Mouse (Mus musculus) forelimb bud, embryonic 11.5 days (tissue): ENCODE results near the gene Epn3.

Experiments
- DNase-seq: peaks from one replicate; pipeline ENCODE4 v3.0.0-alpha.2; 2012; ENCODE audit warnings: low read depth, low spot score

The Epn3 gene

DNA sequence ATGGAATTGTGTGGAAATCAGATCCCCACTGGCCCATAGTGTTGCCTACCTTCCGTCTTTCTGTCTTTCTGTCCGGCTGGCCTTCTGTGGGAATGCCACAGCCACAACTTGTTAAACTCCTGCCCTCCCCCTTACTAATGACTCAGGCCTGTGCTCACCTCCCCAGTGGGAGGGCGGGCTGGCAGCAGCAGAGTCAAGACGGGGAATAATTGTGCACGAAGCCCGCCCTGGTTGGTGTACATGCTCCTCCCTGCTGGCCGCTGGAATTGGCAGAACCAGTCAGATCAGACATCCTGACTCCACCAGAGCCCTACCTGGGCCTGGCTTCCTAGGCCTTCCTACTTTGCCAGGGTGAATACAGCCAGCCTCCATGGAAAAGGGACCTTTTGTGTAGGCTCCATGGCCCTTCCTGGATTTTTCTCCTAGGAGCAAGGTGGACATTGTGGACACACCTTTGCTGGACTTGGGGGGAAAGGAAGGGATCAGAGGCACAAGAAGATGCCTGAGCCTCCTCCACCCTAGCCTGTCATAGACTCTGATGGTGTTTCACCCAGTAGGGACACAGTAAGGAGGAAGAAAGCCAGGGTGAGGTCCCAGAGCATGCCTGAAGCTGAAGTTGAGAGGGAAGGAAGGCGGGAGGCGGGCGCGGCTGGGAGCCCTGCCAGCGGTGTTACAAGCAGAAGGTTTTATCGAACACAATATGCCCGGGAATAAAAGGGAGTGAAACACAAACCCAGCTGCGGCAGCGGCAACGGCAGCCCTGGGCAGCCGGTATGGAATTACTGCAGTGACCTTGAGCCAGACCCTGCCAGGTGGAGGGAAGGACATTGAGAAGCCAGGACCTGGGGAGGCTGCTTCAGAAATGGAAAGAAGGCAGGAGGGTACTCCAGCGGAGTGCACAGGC is 1.4 kb downstream of the Epn3 start:
- no peak for DNase-seq

DNA sequence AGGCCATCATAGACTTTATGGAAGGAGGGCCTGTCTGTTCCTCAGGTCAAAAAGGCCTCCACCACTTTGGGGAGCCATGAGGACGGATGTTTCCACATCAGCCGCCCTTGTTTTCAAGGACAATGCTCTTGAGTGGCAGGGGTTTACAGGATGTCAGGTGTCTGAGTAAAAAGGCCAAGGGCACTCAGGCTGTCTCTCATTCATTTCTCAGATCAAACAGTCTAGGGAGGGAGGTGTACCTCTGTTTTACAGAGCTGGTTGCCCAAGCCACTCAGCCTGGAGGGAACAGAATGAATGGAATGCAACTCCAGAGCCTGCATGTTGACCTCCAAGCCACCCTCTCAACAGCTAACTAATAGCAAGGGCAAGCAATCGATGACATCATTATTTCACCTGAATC is 4.4 kb downstream of the Epn3 start:
- no peak for DNase-seq

DNA sequence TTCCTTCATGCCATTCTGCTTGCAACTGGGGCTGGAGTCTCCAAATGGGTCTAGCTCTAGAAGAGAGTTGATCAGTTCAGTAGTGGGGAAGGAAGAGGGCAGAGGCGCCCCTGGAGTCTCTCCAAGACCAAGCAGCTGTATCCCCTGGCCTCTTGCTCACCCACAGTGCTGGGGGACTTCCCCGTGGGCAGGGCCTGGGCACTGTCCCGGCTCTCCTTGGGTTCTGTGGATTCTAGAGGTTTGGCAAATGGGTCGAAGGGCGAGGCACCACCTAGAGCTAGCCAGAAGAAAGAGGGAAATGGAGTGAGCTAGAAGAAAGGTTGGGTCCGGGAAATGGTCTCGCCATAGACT is 8.1 kb downstream of the Epn3 start:
- no peak for DNase-seq

DNA sequence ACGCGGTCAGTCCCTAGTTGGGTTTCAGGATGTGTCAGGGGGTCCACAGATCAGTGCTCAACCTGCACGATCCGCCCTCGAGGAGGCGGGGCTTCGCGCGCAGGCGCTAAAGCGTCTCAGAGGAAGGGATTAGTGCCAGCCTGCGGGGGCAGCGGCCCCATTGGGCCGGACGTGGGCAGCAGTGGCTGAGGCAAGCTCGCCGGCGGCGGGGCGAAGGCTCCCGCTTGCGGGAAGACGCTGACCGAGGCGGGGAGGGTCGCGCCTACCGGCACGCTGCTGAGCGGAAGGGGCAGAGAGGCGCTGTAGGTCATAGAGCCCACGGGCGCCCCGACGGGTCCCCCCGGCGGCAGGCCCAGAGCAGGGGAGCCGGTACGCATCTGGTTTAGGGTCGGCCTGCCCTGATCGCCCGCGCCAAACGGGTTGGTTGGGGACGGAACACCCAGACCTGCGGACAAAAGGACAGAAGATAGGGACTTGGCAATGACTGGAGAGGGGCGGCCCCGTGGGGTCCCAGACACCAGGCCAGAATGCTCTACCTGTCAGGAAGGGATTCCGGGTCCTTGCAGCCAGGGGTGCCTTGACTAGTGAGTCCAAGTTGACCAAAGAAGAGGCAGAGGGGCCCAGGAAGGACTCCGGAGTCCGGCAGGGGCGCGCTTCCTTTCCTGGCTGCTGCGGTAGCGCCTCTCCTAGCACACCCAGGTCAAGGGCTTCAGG is 8.6 kb downstream of the Epn3 start:
- peak; percentile 60 for DNase-seq

DNA sequence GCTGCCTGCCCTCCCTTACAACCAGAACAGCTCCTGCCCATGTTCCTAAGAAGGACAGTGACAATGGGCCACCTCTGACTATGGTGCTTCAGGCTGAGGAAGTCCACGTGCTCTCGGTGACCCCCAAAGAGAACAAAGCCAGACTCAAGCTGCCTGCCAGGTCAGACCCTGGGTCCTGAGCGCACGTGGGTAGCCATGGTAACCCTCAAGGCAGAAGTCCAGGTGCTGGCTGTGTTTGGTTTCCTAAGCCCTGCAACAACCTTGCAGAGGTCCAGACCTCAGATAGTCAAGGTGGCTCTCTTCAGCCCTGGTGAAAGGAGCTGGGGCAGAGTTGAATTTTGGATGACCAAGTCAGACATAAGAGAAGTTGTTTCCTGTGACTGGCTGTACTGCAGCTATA is 10.0 kb downstream of the Epn3 start:
- no peak for DNase-seq

DNA sequence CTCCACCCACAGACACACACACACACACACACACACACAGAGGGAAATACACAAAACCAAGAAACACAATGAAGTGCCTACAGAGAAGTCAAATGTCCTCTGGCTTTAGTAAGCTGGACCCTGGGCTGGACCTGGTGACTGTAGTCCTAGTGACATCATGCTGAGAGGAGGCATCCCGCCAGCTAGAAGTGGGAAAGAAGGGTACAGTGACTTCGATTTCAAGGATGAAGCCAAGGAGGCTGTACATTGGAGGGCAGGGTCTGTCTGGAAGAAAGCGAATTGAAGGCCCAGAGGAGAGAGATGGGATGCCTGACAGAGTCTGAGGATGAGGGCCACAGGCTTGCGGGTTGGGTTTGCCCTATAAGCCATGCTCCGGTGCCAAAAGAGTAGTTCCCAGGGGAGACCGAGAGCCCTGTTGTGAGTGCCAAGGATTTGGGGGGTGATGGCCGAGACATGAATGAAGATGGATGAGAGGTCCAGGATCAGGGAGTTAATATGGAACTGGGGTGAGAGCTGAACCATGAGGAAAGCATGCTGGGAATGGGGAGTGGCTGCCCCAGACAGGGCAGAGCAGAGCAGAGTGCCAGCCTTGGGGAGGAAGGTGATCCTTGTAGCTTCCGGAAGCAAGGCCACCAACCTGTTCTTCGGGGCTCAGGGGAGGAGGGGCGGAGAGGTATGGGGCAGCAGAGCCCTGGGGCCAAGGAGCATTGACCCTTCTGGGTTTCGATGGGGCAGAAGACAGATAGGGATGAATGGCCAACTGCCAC is 10.8 kb downstream of the Epn3 start:
- DNase-seq: no peak

DNA sequence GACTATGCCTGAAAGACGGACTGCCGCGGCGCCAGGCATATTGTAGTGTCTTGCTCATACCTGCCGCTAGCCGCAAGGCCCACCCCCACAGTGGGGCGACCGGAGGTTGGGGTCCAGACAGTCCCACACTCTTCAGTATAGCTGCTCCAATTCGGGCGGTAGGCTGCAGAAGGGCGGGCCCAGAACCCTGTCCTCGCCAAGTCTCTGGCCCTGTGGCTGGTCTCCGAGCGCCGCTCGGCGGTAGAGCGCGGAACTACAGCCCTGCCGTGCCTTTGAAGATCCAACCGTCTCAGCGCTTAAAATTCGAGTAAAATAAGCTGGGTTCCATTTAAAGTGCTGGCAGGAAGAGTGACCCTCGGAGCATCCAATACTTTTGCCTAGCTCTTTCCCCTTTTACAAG is 13.8 kb downstream of the Epn3 start, which contains the start of gene Spata20:
Gene Spata20, minus strand, starts transcription at position 179 of the 400 bp plus-strand sequence.
- peak; percentile 75 for DNase-seq

DNA sequence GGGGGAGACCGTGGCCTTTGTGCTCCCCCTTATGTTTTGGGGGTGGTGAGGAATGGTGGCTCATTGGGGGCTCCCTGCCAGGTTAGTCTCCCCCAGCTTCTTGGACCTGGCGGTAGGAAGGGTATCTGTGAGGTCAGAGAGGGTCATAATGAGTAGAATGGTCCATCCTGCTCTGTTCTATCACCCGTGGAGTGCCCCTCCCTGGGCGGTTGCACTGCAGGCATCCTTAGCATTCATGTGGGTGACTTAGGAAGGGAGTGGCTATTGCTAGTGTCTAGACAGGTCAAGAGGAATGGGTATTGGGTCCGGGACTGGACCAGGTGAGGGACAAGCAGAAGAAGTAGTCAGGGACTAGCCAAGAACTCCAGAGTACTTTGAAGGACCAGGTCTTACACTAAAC is 14.6 kb downstream of the Epn3 start:
- DNase-seq: no peak

DNA sequence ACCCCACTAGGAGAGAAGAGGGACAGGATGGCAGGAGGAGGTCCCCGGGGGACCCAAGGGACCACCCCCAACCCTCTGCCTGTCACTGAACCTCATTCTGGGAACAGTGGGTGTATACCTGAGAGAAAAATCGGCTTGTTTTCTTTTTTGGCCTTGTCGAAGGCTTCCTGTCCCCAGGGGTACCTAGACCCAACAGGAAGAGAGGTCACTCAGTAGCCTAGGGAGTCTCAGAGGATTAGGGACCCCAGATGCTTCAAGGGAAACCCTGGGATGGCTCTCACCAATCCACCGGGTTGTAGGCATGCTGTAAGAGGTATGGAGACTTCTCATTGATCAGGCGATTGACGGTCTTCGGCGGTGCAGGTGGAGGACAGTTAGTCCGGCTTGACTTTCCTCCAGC is 15.1 kb downstream of the Epn3 start:
- no peak for DNase-seq

DNA sequence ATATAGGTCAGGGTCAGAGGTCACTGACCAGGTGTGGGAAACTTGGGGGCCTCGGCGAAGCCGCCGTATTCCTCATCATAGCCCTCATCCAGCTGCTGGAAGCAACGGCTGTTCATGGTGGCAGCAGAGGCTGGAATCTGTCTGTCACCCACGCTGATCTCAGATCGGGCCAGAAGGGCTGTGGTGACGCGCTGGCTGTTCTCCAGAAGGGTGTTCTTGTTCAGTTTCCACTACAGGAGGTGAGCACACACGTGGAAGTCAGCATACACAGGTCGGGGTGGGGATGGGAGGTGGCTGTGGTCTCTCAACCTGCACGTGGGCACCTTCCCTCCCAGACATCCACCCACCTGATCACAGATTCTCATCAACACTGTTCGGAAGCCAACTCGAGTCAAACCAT is 15.9 kb downstream of the Epn3 start:
- DNase-seq: no peak

DNA sequence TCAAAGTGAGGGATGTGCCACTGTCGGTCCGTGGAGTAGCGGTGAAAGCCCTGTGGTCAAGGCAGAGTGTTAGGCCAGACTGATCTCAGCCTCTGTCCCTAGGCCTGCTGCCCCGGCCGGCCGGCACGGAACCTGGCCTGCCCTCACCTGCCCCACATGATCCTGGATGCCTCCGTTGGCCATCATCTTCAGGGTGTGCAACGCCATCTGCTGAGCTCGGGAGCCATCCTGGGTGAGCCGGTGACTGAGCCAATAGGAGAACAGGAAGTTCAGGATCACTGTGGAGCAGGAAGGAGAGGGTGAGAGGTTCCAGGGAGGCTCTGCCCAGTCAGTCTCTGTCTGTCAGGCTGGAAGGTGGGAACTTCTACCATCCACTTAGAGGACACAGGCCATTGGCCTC is 16.3 kb downstream of the Epn3 start:
- no peak for DNase-seq

DNA sequence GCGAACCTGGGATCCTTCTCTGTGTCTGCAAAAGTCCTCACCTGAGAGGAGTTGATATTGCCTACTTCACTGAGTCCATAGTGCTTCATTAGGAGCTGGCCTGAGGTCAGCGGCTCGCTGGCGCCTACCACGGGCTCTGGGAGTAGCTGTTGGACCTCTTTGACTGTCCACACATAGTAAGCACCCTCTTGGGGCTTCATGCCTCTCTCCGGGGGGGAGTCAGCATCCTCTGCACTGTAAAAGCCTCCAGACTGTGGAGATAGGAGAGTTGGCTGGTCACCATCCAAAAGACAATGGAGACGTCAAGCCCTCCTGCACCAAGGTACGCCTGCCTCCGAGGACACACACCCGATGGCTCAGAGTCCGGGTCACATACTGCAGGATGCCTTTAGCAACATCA is 17.0 kb downstream of the Epn3 start:
- DNase-seq: no peak

DNA sequence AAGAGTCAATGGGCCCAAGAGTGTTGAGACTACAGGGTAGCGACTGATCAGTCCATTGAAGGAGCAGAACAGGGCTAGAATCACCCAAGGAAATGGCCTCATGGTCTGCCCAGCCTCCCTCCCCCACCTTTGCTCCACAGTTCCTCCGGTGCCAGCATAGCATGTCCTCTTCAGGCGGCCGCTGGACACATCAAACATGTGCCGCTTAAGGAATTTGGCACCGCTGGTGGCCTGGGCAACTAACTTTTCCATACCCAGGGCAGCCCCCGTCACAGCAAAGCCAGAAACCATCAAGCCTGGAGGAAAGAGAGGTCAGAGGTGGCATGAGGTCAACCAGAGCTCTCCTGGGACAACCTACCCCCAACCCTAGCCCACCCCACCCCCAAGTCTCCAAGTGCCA is 17.8 kb downstream of the Epn3 start:
- DNase-seq: no peak

DNA sequence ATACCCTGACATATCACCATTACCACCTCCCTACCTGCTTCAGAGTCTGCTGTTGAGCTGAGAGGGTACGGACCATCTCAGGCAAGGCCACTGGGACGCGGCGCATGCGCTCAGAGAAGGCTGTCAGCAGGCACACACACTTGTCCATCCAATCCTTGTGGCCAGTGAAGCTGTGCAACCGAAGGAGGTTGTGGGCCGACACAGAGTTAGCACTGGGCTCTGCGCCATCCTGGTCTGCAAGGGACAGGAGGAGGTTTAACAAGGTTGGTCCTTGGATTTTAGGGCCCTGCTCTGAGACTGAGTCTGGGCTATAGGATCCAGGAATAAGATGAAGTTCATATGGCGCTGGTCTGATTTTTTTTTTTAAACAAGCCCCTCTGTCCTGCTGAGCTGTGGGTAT is 19.4 kb downstream of the Epn3 start:
- no peak for DNase-seq

DNA sequence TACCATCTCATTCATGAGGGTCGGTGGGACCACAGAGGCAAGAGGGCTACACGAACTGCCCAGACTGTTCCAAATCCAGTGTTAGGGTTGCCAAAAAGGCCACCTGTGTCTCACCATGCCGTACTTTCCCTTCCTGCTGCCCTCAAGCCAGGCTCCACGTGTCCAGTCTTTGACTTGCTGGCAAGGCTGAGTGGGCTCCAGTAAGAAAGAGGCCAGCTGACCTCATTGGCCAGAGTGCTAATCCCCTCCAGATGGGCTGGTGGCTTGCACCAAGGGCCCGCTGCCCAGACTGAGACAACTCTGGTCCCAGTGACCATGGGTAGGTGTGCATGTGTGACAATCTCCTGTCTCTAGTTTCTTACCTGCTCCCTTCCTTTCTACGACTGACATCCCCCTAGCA is 22.1 kb downstream of the Epn3 start:
- DNase-seq: no peak

DNA sequence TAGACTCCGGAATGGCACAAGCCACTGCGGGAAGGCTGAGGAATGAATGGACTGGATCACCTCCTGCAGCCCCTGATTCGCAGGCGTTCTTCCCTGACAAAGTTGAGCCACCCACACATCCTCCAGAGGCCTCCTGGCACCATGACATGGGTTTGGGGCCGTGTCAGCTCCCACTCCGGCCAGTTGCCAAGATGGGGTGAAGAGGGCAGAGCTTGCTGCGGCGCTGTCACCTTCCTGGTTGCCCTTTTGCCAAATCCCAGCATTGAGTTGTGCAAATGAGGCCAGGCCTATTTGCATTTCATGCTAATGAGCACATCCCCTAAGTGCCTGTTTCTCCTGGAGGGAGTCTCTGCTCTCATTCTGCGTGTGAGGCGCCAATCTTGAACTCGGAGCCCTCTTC is 24.1 kb downstream of the Epn3 start:
- DNase-seq: no peak

DNA sequence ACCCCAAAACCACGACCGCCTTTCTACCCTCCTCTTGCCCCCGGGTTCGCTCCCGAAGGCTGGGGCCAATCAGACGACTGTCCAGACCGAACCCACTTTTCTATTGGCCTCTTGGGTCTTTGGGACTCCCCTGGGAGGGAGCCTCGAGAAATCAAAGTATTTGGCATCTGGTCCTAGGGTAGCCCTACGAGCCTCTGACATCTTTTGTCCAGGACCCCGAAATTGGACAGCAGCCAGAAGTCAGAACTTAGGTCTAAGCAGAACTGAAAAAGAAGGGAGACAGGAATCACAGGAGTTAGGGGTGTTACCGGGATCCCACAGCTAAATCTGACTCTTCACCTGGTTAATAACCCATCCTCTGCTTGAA is 25.2 kb downstream of the Epn3 start:
- DNase-seq: no peak

DNA sequence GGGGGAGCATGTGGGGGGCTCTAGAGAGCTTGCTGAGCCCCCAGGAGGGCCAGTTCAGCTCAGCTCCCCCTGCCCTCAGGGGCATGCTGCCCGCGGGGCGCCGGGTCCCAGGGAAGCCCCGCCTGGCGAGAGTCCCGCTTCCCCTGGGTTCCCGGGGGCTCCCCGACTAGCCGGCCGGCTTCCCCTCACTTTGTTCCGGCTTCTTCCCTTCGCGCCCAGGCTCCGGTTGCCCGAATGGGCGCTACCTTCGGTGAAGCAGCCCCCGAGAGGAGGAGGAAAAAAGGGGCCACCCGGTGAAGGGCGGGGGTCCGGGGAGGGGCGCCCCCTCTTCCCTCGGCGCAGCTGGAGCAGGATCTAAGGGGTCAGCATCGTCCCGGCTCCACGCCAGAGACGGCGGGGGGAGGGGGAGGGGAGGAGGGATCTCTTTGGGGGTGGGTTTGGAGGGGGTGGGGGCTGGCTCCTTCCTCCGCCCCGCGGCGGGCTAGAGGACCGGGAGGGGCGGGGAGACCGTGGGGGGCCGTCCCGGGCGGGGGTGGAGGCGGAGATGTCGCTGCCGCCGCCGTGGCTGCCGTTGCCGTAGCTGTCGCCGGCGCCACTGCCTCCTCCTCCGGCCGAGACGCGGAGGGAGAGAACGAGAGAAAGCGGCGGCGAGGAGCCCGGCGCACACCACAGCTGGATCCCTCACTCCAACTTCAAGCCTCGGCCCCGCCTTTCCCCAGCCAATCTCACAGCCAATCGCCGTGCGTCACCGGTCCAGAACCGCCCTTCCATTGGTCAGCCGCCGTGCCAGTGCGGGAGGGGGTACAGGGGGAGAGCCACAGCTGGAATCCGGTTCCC is 25.8 kb downstream of the Epn3 start, which contains the start of gene Cacna1g:
Gene Cacna1g, minus strand, starts transcription at position 492 of the 837 bp plus-strand sequence.
- peak; percentile 88 for DNase-seq

DNA sequence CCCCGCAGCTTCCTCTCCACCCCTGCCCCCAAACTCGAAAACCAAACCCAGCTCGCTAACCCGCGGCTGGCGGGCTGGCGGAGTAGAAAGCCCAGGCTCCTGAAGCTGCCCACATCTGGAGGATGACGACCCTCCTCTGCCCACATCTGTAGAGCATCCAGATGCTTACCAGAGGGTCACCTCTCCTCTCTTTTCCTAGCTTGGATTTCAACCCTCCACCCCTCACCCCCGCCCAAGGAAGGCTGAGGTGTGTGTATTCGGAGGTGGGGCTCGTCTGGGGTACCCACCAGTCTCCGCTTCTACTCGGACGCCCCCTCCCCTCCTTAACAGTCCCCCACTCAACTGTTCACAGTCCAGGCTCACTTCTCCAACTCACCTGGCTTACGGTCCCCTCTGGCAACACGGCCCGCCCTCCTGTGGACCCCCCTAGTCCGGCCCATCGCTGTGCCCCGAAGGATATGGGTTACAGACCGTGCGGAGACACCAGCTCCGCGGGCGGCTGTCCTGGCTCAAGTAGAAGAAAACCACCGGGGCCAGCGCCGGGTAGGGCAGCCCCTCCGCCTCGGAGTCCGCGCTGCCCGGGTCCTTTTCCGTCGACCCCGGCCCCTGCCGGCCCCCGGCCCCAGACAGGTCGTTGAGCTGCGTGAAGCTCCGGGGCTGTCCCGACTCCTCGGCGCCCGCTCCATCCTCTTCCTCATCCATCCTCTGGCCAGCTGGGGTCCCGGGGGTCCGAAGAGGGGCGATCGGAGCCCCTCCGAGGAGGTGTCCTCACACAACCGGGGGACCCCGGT is 26.7 kb downstream of the Epn3 start:
- DNase-seq: no peak

DNA sequence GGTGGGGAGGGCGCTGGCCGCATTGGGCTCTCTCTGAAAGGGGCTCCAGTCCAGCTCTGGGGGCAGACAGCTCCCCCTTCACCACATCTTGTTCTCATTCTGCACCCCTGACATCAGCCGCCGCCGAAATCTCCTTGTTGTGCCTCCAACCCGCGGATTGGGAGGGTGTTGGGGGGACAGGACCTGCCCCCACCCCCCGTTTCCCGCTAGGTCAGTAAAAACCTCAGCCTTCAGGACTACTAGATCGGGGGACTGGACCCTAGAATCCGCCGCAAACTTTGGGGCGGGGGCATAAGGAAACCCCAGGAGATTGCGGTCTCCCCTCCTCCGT is 27.2 kb downstream of the Epn3 start:
- DNase-seq: no peak
